Mouse (Mus musculus) lung, adult 18-20 months (tissue): Measurements from ENCODE around the gene Aak1.
A peak's percentile ranks its signal among the peaks of the same experiment; 100 is the strongest.
"Not testable (repeated sequence)": the region's sequence is repeated elsewhere in the genome, so short reads cannot be mapped to it uniquely, and the experiment has no call there.

ENCODE experiments used
- DNase-seq, 2 experiments: peaks; one replicate each; pipeline ENCODE4 v3.0.0; 2022; ENCODE audit warnings: mixed read lengths in 2 of 2

Aak1 gene

DNA sequence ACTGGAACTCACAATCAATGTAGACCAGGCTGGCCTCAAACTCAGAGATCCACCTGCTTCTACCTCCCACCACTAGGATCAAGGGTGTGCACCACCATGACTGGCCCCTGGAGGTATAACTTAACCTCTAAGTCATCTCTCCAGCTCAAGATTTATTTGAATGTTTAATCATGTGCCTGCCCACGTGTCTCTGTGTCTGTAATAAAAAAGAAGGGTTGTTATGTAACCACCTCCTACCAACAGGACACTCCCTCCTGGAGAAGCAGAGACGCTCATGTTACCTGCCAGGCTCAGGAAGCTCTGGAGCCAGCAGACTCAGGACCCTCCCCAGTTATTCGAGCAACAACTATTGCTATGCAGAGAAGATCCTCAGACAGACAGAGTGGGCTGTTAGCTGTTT, 7.4 kb upstream of the Aak1 start:
- peak in 1 of 2 experiments; percentile 44 for DNase-seq

DNA sequence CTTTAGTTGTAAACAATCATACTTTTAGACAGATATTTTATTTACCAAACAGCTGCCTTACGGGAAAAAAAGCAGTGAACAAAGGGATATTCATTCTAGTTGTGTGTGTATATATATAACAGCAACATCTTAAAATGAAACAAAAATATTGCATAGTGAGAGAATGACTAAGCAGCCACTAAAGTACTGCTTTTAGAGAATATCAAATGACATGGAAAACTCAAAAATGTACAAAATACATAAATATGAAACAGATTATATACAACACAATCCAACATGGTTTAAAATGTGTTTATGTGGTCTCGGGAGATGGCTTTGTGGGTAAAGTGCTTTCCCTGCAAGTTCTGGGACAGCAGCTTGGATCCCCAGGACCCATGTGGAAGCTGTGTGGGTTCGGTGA, 5.7 kb upstream of the Aak1 start:
- no peak for DNase-seq

DNA sequence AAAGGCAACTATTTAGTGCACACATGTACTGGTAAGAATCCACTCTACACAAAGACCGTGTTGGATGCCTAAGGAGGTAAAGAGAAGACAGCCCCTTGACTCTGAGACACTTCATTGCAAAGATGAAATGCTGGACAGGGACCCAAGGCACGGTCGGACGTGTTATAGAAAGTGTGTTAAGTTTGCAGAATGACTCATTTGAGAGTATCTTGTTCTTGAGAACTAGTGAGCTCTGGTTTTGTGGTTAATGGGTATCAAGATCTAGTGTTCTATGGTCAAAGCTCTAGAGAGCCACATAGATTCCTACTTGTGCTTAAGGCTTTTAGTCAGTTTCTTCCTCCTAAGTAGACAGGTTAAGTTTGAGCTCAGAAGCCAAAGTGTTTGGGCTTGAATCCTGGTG, 2.9 kb upstream of the Aak1 start:
- DNase-seq, result no peak

DNA sequence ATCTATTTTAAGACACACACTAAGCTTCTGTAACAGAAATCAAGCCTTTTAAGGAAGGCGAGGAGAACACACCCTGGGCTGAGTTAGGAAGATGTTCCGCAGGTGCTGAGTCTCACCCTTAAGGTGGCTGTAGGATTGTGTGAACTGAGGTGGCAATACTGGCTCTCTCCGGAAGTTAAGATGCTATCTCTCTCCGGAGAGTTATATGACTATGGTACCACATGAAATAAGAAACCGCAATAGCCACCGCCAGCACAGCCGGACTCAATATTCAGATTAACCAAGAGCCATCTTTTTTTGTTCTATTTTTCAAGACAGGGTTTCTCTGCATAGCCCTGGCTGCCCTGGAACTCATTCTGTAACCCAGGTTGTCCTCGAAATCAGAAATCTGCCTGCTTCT, 1.5 kb upstream of the Aak1 start:
- no peak for DNase-seq

DNA sequence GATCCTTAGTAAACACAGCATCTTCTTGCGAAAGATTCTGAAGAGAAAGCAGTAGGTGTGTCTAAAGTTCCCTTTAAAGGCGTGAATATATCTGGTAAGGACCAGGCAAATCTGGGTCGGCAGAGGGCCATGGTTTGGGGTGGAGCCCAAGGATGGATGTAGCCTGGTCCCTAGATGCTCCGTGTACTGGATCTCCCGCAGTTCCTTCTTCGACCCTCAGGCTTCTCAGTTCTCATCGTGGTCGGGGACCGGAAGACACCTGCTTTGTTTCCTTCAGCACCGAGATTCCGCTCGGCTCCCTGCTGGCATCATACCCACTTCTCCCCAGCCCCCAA, 770 bp upstream of the Aak1 start:
- DNase-seq, result no peak

DNA sequence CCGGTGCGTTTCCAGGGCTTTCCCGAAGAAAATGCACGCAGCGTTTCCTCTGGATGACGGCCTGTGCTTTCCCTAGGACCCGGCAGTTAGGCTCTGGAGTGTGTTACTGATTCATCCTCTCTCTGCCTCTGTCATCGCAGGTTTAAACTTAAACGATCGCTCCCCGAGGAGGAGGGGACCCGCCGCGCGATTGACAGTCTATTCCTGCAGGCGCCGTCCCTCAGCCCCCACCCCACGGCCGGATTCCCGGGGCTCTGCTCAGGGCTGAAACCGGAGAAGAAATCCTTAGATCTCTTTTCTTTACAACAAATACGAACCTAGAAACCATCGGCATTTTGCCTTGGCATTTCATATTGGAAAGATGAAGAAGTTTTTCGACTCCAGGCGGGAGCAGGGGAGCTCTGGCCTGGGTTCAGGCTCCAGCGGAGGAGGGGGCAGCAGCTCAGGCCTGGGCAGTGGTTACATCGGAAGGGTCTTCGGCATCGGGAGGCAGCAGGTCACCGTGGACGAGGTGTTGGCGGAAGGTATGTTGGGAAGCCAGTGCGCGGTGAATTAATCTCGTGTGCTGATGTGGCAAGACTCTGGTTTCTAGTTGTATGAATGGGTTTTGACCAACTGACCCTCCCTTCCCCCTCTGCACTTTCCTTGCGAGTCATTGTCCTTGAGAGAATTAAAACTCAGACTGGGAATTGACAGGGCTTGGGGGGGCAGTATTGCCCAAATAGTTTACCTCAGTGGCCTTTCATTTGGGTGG, 552 bp downstream of the Aak1 start:
- peak; percentile 30 to 57 for DNase-seq

DNA sequence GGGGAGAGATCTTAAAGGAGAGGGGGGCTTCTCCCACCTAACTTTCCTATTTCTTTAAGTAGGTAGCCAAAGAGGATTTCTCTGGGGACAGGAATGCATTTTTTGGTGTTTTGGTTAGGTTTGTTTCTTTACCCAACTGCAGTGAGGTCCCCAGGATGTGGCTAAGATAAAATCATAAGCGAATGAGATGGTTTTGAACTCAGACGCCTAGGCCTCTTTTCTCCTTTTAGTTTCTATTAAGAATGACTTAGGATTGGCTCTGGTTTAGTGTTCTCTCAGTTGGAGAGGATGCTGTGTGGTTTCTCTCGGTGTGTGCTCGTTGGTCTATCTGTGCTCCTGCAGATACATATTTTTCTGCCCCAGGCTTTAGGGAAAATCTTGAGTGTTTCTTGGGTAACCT, 1.3 kb downstream of the Aak1 start:
- DNase-seq, result no peak

DNA sequence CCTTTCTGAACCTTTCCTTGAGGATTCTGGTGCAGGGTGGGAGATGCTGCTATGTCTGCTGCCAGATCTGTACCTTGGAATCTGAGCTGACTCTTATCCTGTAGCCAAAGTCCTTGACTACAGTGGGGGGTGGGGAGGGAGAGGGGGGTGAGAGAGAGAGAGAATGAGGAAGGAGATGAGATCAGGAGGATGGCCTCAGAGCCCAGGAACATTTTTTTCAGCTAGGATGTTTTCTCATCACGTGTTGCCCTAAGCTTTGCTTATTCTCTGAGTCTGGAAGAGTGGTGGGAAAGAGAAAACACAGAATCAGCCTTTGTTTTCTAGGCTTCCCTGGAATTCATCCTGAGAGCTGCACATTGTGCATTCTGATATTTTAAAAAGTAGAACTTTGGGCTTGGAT, 2.2 kb downstream of the Aak1 start:
- DNase-seq, result no peak

DNA sequence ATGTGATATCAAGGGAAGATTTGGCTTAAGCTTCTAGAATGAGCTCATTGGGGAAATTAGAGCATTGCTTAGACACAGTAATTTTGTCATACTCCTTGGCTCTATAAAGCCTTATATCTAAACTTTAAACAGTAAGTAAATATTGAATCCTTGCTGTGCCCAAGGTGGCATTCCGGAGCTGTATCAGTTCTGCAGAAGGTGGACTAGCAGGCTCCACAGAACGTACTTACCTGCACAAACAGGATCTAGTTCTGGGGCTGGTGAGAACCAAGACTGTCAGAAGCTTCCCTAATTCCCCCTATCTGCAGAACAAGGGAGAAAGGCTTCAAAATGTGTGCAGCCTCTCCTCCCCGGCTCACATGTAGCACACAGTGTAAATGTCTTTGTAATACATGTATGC, 4.6 kb downstream of the Aak1 start:
- no peak for DNase-seq

DNA sequence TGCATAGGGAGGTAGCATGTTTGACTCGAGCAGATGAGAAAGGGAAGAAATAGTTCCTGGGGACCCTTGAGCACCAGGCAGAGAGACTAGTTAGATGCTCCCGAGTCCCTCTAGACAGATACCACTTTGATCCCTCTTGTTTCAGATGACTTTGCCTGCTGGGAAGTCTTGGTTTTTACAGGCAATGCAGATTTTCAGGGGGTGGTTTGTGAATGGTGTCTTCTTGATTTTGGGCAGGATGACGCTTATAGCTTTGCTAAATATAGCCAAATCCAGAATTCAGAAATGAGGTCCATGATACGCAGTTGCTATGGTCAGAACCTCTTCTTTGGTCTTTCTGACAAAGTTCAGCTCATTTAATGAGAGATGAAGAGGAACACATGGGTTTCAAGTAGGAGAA, 5.6 kb downstream of the Aak1 start:
- no peak for DNase-seq

DNA sequence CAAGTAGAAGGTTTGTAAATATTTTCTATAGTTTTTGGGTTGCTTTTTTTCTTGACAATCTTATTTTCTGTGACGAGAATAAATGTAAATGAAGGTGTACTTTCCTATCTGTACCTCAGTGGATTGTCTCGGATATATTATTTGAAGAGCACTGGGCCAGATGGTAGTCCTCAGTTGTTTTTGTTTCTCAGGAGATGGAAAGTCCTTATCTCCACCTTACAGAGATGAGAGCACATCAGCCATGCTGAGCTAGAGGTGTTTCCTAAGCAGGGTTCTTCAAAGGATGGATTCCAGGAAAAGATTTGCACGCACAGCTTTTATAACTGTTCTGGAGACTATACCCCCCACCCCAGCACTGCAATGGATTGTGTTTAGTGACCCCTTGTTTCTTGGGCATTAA, 9.3 kb downstream of the Aak1 start:
- DNase-seq, result no peak

DNA sequence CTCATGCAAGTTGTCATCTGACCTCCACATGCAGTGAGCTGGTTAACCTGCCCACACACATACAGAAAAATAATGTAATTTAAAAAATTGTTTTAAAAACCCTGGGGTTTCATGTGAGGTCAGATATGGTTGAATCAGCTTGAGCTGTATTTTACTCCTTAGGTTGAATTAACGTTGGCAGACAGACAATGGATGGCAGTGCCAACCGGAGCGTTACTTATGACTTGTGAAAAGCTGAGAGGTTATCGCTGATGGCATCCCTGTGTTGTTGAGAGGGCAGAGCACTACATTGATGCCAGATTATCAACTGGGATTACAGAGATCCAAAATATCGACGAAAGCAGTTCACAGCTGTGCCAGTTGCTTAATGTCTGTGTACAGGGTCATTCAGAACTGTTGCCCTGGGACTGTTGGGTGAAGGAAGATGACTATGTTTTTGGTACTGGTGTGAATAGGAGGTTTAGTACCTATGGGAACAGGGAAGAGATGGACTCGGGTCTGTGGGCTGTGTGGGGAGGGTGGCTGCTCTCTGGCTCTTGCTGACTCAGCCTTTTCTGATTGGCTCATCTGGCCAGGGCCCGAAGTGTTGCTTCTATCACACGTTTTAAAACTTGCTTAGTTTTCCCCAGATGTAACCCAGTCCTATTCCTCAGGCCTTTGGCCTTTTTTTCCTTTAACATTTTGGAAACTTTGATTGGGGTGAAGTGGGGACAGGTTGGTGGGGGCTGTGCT, 11.6 kb downstream of the Aak1 start:
- no peak for DNase-seq

DNA sequence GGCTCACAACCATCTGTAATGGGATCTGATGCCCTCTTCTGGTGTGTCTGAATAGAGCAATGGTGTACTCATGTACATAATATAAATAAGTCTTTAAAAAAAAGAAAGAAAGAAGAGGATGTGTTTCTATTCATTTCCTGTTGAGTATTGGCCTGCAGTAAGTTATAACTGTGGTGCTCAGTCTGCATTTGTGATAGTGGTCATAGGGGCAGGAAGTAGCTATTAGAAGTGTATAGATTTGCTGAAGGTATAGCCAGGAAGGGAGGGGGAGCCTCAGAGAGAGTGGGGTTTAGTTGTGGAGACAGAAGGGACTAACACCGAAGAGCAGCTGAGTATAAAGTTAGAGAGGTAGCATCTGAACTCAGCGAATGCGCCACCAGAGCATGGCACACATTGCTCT, 15.0 kb downstream of the Aak1 start:
- no peak for DNase-seq

DNA sequence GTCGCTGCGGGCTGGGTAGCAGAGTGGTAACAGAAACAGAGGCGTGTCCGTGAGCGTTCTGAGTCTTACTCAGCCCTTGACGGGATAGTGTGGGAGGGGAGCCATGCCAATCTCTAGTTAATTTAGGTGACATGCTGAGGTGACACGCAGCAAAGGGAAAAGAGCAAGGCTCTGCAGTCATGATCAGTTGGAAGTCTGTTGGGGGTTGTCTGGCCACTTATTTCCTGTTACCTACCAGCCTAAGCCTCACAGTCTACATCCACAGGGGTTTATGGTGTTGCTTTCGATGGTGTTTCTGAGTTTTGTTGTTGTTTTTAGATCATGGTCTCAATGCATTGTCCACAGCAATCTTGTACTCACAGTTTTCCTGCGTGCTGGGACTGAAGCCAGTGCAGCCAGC, 21.0 kb downstream of the Aak1 start:
- no peak for DNase-seq

DNA sequence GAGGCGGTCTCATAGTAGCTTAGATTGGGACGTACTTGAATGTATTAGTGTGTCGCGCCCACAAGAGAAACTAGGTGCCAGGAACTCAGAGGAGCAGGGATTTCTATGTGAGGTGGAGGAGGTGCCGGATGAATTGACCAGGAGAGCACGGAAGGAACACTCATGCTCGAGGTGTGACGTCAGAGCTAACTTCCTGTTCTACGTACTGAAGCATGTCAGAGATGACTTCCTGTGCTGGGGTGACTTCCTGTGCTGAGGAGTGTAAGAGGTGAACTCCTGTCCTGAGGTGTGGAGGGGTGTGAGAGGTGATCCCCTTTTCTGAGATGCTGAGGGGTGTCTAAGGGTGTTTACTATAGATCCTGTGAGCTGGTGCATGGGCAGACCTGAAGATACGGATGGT, 22.5 kb downstream of the Aak1 start:
- no peak for DNase-seq

DNA sequence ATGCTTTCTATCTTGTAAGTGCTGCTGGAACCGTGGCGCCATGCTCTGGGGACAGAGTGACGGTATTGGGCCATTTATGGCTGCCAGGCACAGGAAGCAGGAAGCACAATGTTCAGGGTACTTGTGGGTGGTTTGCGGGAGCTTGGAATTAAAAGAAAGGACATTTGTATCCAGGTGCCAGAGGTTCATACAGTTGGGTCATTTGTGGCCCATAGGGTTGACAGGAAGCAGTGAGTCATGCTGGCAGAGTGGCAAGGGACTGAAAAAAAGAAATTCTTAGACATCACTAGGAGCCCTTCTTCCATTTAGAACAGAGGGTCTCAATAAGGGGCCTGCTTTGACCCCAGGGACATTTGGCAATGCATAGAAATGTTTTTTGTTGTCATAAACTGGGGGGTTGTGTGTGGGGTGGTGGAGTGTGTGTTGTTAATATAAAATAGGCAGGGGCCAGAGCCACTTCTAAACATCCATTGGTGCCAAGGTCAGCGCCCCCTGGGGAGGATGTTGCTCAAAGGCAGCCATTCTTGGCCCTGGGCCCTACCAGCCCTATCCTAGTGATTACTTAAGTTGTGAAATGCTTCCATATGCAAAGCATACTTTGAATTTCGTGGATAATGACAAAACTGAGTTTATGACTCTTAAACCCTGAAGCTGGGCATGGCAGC, 25.5 kb downstream of the Aak1 start:
- peak; percentile 26 to 30 for DNase-seq

DNA sequence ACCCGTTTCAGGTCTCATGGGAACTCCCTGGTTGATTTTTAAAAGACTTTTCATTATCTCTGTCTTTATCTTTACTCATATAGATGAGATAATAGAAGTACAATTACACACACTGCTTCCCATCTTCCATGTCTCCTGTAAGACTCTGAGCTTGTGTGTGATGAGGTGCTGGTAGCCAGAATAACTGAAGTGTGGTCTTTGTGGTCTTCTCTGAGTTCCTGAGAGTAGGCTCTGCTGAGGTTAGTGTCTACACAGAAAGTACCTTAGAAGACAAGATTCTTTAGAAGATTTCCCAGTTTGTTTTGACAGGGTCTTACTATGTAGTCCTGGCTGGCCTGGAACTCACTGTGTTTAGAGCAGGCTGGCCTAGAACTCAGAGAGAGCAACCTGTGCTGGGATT, 27.1 kb downstream of the Aak1 start:
- DNase-seq, result no peak

DNA sequence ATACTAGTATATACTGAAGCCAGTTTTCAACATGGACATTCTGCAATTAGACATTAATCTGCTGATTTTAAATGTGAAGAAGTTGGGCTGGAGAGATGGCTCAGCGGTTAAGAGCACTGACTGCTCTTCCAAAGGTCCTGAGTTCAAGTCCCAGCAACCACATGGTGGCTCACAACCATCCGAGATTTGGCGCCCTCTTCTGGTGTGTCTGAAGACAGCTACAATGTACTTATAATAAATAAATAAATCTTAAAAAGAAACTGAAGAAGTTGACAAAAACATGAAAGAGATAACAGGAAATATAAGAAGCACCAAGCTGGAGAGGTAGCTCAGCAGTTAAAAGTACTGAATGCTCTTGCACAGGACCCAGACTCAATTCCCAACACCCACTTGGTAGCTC, 29.3 kb downstream of the Aak1 start:
- DNase-seq, result not testable (repeated sequence)

DNA sequence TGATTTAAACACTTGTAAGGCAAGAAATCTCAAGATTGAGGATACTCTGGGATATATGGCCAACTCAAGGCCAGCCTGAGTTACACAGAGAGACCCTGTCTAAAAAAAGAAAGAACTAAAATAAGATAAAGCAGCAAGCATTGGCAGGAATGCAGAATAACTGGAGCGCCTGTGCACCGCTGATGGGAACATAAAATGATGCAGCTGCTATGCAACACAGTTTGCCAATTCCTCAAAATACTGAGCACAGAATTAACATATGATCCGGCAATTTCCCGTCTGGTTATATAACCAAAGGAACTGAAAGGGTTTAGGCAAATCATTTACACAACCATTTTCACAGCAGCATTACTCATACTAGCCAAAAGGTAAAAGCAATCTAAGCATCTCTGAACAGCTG, 30.0 kb downstream of the Aak1 start:
- no peak for DNase-seq

DNA sequence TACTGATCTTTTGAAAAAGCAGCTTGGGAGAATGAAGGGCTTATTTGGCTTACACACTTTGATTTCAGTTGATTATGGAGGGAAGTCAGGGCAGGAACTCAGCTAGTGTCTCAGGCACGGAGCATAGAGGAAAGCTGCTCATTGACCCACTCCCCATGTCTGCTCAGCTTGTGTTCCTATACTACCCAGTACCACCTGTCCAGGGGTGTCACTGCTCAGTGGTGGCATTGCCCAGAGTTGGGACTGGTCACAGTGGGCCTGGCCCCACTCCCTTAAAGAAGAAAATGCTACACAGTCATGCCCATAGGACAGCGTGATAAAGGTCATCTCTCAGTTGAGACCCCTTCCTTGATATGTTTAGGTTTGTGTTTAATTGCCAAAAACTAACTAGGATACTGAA, 34.9 kb downstream of the Aak1 start:
- no peak for DNase-seq

DNA sequence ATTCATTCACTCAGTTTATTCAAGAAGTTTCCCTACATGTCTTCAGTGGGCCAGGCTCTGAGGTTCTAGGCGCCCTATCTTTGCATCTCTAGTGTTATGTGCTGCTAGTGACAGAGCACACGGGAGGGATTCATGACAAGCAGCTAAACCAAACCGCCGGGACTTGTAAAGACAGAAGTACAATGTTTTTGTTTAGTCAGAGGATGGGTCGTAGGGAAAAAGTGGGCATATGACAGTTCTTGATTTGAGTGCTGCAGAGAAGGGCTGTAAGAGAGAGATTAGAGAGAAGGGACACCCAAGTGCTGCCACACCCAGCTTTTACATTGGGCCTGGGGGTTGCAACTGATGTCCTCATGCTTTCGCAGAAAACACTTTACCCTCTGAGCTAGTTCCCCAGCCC, 35.4 kb downstream of the Aak1 start:
- no peak for DNase-seq

DNA sequence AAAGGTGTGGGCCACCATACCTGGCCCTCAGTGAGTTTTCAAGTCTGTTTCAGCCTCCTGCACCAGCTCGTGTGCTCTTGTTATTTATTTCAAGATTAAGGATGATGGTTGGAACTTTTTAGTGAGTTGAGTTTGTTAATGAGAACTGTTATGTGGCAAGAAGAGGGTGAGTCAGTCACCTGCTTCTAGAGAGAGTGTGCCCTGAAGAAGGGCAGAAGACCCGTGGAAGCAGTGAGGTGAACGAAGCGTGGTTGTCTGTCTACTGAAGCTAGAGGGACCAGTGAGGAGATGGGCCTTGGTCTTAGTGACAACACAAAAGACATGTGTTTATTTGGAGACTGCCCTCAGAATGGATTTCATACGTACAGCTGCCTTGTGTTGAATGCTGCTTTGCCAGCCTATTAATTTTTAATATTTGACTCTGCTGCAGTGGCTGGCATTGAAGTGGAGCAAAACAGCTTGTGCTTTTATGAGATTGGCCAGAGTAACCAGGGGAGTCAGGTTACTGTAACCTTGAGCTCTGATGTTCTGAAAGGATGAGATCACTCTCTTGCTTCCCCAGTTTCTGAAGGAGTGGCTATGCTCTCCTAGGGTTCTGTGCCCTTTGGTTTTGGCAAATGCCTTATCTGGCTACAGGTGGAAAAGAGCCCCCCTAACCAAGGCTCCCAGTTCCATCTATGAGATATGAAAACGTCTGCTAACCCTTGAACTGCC, 36.7 kb downstream of the Aak1 start:
- peak in 1 of 2 experiments; percentile 19 for DNase-seq

DNA sequence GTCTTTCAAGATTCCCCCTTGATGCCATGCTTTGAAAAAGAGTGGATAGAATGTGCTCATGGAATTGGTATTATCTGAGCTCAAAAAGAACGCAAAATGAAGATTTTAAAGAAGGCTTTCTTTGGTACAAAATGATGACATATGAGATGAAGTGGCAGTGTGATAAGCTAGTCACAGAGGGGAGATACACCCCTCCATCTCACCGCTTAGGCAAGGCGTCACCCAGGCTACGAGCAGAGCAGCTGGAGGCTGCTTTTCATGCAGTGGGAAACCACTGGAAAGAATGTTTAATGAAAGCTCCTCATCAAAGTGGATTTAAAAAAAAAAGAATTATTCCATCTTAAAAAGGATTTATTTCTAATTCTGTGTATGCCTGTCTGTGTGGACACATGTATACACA, 37.5 kb downstream of the Aak1 start:
- DNase-seq, result no peak

DNA sequence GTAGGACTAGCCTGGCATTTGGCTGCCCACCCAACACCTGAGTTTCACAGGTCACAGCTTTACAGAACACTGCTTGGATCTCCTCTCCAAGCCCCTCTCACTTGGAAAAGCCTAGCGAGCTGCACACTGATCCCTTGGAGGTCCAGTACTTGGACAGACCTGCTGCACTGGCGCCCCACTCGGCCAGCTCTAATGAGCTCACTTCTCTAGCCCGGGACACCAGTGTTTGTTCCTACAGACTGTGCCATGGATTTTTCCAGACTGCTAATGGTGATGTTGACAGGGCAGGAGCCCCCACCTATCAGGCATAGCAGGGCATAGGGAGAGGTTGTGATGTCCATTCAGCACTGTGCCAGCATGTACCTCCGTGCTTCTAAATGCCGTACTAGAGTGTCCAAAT, 48.2 kb downstream of the Aak1 start:
- no peak for DNase-seq
